Mouse (Mus musculus): ENCODE measurements around the gene Snx13.

Snx13 gene

GRCm38 (mm10) chr12:35047320-35048225 lies 587 bp downstream of the Snx13 start:
- no peak for DNase-seq (ENCODE audit: low spot score)

GRCm38 (mm10) chr12:35048891-35049290 lies 1.9 kb downstream of the Snx13 start:
- DNase-seq (ENCODE audit: low spot score), result no peak

GRCm38 (mm10) chr12:35050501-35050900 lies 3.5 kb downstream of the Snx13 start:
- no peak for DNase-seq (ENCODE audit: low spot score)

GRCm38 (mm10) chr12:35050964-35051758 lies 4.2 kb downstream of the Snx13 start:
- DNase-seq (ENCODE audit: low spot score), result no peak

- no peak for DNase-seq (ENCODE audit: low spot score)
These were observed 7.4 kb downstream of the Snx13 start for GRCm38 (mm10) chr12:35054420-35054819.

- DNase-seq (ENCODE audit: low spot score), result no peak
These were observed 8.4 kb downstream of the Snx13 start for GRCm38 (mm10) chr12:35055114-35056095.

- no peak for DNase-seq (ENCODE audit: low spot score)
These were observed 16.9 kb downstream of the Snx13 start for GRCm38 (mm10) chr12:35063697-35064468.

GRCm38 (mm10) chr12:35067621-35068020 lies 20.6 kb downstream of the Snx13 start:
- no peak for DNase-seq (ENCODE audit: low spot score)

- DNase-seq (ENCODE audit: low spot score), result no peak
These were observed 24.4 kb downstream of the Snx13 start for GRCm38 (mm10) chr12:35071336-35071735.

GRCm38 (mm10) chr12:35072178-35072577 lies 25.2 kb downstream of the Snx13 start:
- no peak for DNase-seq (ENCODE audit: low spot score)

GRCm38 (mm10) chr12:35075993-35076392 lies 29.0 kb downstream of the Snx13 start:
- DNase-seq (ENCODE audit: low spot score), result no peak

- DNase-seq (ENCODE audit: low spot score), result no peak
These were observed 76.6 kb downstream of the Snx13 start for GRCm38 (mm10) chr12:35123549-35123948.

- DNase-seq (ENCODE audit: low spot score), result no peak
These were observed 106.2 kb downstream of the Snx13 start for GRCm38 (mm10) chr12:35153186-35153585.

GRCm38 (mm10) chr12:35154149-35154548 lies 107.2 kb downstream of the Snx13 start:
- DNase-seq (ENCODE audit: low spot score), result no peak

- no peak for DNase-seq (ENCODE audit: low spot score)
These were observed 110.3 kb downstream of the Snx13 start for GRCm38 (mm10) chr12:35157237-35157636.

GRCm38 (mm10) chr12:35161690-35162089 lies 114.7 kb downstream of the Snx13 start:
- no peak for DNase-seq (ENCODE audit: low spot score)

GRCm38 (mm10) chr12:35170275-35170674 lies 123.3 kb downstream of the Snx13 start:
- no peak for DNase-seq (ENCODE audit: low spot score)

- DNase-seq (ENCODE audit: low spot score), result no peak
These were observed 129.0 kb downstream of the Snx13 start for GRCm38 (mm10) chr12:35175938-35176337.

- no peak for DNase-seq (ENCODE audit: low spot score)
These were observed 129.6 kb downstream of the Snx13 start for GRCm38 (mm10) chr12:35176628-35177027.

GRCm38 (mm10) chr12:35182675-35183074 lies 135.7 kb downstream of the Snx13 start:
- peak; percentile 60 for DNase-seq (ENCODE audit: low spot score)

- DNase-seq (ENCODE audit: low spot score), result no peak
These were observed 137.3 kb downstream of the Snx13 start for GRCm38 (mm10) chr12:35184261-35184660.

All from layer of hippocampus, adult 9-10 months (tissue).